Mouse (Mus musculus): ENCODE data around the gene Gkn2.

- TF ChIP-seq CTCF (IDR thresholded peaks at IDR 0.05; ENCODE audit: insufficient read depth, low read depth, low read length) (no peak), POLR2A (IDR thresholded peaks at IDR 0.05; ENCODE audit: insufficient read depth, low read depth, low read length) (no peak)
Measured at GRCm38 (mm10) chr6:87386203-87386602, 13.0 kb downstream of the Gkn2 start.

Data from olfactory bulb, adult 2 months (tissue).